Mouse (Mus musculus): Measurements from ENCODE around the gene Aqp11.

Gene Aqp11

GRCm38 (mm10) chr7:97728666-97729614 lies 9.1 kb downstream of the Aqp11 start:
- TF ChIP-seq GATA4 (IDR thresholded peaks at IDR 0.05; ENCODE audit: insufficient replicate concordance, low read length) = no peak

- no peak for TF ChIP-seq GATA4 (IDR thresholded peaks at IDR 0.05; ENCODE audit: insufficient replicate concordance, low read length)
Measured at GRCm38 (mm10) chr7:97726778-97727177, 11.3 kb downstream of the Aqp11 start.

GRCm38 (mm10) chr7:97726080-97726479 lies 12.0 kb downstream of the Aqp11 start:
- TF ChIP-seq GATA4 (IDR thresholded peaks at IDR 0.05; ENCODE audit: insufficient replicate concordance, low read length) = no peak

DNA sequence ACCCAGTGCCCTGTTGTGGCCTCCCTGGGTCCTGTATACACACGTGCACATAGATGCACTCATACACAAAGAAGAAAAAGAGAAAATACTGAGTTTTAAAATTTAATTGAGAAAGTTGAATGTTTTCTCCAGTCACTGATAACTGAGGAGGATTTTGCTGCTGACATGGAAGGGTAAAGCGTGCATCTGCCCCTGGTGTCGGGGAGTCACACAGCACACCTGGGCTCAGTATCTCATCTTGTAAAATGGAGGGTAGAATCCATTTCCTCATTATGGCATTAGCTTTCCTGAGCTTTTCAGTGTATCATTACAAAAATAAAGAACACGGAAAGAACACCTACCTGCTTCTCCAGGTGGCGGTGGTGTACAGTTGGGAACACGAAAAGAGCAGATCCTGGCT lies 12.7 kb downstream of the Aqp11 start:
- TF ChIP-seq GATA4 (IDR thresholded peaks at IDR 0.05; ENCODE audit: insufficient replicate concordance, low read length) = no peak

DNA sequence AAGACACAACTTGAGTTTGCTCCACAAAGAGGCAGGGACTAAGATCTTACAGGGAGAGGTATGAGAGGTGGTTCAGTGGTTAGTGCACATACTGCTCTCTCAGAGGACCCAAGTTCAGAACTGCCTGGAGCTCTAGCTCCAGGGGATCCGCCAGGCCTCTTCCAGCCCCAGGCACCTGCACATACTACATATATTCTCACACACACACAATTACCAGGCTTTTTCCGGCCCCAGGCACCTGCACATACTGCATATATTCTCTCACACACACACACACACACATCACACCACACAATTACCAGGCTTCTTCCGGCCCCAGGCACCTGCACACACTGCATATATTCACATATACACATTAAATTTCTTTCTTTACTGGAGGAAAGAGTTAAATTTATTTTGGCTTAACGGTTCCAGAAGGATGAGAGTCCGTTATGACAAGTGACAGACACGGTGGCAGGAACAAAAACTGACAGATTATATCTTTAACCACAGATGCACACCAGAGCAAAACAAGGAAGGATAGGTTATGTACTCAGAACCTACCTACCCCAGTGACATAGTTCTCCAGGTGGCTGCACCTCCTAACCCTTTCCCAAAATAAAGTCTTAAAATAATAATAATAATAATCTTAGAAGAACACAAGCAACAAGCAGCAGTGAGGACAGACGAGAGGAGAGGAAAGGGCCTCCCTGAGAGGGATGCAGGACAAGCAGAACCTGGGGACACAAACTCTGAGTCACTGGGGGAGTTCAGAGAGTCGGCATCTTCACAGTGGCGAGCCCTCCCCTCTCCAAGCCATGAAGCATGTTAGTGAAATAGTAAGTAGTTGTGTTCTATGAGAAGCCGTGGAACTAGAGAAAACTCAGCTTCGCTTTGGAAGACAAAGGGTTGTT lies 14.2 kb downstream of the Aqp11 start:
- no peak for TF ChIP-seq GATA4 (IDR thresholded peaks at IDR 0.05; ENCODE audit: insufficient replicate concordance, low read length)

DNA sequence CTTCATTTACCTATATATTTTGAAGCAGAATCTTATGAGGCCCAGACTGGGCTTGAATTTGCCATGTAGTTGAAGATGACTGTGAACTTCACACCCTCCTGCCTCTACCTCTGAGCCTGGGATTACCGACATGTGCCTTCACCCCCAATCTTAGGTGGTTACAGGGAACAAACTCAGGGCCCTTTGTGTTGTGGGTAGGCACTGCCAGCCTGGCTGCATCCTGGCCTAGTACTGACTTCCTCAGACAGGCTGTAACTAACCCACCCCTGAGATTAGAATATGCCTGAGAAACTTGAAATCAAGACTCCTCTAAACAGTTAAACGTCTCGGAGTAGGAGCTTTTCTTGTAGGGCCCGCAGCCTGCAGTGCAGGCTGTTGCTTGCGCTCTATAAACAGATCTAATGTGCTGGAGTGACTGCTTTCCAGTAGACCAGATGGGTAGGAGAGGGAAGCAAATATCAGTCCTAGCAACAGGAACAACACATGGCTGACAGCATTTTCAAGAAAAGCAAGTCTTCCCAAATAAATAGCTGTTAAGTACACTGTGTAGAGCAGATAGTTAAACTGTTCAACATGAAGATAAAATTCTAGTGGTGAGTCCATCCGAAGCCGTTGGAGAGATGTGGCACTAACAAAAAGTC lies 15.7 kb downstream of the Aqp11 start:
- TF ChIP-seq GATA4 (IDR thresholded peaks at IDR 0.05; ENCODE audit: insufficient replicate concordance, low read length) = no peak

DNA sequence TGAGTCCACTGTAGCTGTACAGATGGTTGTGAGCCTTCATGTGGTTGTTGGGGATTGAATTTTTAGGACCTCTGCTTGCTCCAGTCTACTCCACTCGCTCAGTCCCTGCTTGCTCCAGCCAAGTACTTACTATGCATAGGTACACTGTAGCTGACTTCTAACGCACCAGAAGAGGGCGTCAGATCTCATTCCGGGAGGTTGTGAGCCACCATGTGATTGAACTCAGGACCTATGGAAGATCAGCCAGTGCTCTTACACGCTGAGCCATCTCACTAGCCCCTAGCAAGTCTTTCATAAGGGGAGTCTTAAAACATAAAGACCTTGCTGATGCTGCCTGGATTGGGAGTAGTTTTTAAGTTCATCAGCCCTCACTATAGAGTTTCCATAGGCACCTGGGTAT lies 18.0 kb downstream of the Aqp11 start:
- TF ChIP-seq GATA4 (IDR thresholded peaks at IDR 0.05; ENCODE audit: insufficient replicate concordance, low read length) = no peak

DNA sequence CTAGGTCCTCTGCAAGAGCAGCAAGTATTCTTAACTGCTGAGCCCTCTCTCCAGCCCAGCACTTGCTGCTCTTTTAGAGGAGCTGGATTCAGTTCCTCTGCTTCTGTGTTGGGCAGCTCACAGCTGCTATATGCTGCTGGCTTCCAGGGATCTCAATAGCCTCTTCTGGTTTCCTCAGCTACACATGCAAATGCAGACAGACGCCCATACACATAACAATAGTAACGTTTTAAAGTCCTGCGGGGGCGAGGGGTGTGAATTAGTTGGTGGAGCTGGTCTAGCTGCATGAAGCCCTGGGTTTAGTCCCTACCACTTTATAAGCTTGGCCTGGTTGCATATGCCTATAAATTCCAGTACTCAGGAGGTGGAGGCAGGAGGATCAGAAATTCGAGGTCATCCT lies 19.0 kb downstream of the Aqp11 start:
- TF ChIP-seq GATA4 (IDR thresholded peaks at IDR 0.05; ENCODE audit: insufficient replicate concordance, low read length) = no peak

- no peak for TF ChIP-seq GATA4 (IDR thresholded peaks at IDR 0.05; ENCODE audit: insufficient replicate concordance, low read length)
Measured at GRCm38 (mm10) chr7:97717326-97717725, 20.8 kb downstream of the Aqp11 start.

DNA sequence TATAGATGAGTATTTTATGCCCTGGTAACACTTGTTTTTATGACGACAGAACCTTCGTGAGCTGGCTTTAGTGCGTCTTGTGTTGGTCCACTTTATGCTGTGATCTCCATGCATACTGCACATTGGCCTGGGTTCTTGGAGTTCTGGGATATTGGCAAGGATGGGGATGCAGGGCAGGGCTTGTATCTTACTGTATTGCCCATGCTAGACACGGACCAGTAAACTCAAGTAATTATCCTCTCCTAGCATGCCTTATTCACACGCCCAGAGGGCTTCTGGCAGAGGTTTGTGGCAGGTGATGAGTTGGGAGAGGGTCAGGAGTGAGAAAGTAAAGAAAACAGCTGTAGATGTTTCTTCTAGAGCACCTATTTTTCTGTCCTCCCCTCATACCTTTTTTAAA lies 23.4 kb downstream of the Aqp11 start:
- TF ChIP-seq GATA4 (IDR thresholded peaks at IDR 0.05; ENCODE audit: insufficient replicate concordance, low read length) = no peak

DNA sequence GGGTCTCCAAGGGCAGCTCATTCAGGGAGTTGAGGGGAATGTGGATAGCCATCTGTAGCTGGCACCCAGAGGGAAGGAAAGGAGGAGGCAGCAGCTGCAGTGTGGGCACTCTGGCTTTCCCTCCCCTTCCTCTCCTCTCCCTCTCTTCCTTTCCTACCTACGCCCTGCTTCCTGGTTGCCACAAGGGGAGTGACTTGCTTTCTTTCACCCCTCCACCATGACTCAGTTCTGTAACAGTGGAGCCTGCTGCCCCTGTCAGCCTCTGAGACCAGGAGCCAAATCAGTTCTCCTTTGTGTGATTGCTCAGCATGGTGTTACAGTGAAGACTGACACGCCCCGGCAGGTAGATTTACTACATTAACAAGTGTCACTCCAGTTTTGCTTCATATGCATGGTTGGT lies 28.9 kb downstream of the Aqp11 start:
- TF ChIP-seq GATA4 (IDR thresholded peaks at IDR 0.05; ENCODE audit: insufficient replicate concordance, low read length) = no peak

DNA sequence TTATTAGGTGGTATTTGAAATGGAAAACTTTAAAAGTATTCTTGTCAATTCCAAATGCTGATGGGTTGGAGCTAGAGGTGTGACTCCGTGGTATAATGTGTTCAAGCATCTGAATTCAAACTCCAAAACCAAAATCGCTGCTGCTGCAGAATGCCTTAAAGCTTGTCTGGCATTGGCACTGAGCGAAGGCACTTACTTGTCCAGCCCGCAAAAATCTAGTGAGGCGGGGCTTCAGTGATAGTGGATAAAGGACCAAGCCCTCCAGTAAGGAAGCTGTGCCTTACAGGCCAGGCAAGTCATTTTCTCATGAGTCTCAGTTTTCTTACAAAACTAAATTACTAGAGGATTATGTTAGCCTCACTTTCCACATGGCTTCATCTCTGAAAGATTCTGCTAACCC lies 30.3 kb downstream of the Aqp11 start:
- TF ChIP-seq GATA4 (IDR thresholded peaks at IDR 0.05; ENCODE audit: insufficient replicate concordance, low read length) = no peak

GRCm38 (mm10) chr7:97707123-97707522 lies 31.0 kb downstream of the Aqp11 start:
- no peak for TF ChIP-seq GATA4 (IDR thresholded peaks at IDR 0.05; ENCODE audit: insufficient replicate concordance, low read length)

DNA sequence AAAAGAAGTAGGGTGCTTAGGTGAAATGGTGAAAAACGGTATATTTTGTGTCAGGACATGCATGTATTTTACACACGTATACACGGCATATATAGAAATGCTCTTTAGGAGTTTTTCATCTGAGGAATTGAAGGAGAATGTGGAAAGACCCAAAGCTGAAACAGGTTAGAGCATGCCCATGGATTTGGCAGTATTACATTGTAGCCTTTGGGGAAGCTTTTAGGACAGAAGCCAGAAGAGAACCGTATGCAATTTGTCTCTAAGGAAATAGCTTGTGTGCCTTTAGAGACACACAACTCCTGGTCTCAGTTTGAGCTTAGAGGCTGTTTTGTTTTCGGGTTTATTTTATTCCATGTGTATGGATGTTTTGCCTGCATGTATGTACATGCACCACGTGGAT lies 37.0 kb downstream of the Aqp11 start:
- TF ChIP-seq GATA4 (IDR thresholded peaks at IDR 0.05; ENCODE audit: insufficient replicate concordance, low read length) = no peak

- TF ChIP-seq GATA4 (IDR thresholded peaks at IDR 0.05; ENCODE audit: insufficient replicate concordance, low read length) = no peak
Measured at GRCm38 (mm10) chr7:97700173-97700572, 37.9 kb downstream of the Aqp11 start.
